19 mouse cellular contexts compared by ENCODE assay signal in genomic region chr19:41013591-41013990, GRCm38 (mm10). TPM values are rescaled to one million over a fixed set of nuclear protein-coding genes. Genes with fewer than 3 reads are reported as not detected.
DNase-seq lines count a peak whose midpoint lies in the region; ATAC-seq and TF ChIP-seq lines count a peak whose summit lies in the region.
"Had no signal": no experiment of that assay in that cellular context is flagged by ENCODE, and none has a peak within 500 bp of the region (broad histone marks: within the 10 kb centered on the region; RNA-seq: fewer than 3 reads in every experiment).

No protein-coding gene starts in this region.

- no peaks in the 10 kb centered on the region for H3K9me3 ChIP-seq in kidney, embryonic 15.5 days (replicated peaks)
- no peaks in the 10 kb centered on the region for H3K9me3 ChIP-seq in midbrain, postnatal 0 days (ENCODE audit: low read length)
- no peaks in the 10 kb centered on the region for H3K9me3 ChIP-seq in midbrain, embryonic 14.5 days (ENCODE audit: control insufficient read depth, low read length)
- H3K9me3 ChIP-seq in embryonic facial prominence, embryonic 15.5 days (replicated peaks): no peaks in the 10 kb centered on the region
- no peaks in the 10 kb centered on the region for H3K9me3 ChIP-seq in stomach, embryonic 16.5 days (replicated peaks; ENCODE audit: control insufficient read depth, low read length)
- H3K9me3 ChIP-seq: G1E; neural tube, embryonic 13.5 days had no signal

- no peaks in the 10 kb centered on the region for H3K36me3 ChIP-seq in kidney, embryonic 15.5 days
- H3K36me3 ChIP-seq in midbrain, postnatal 0 days (ENCODE audit: insufficient read depth, low read length): no peaks in the 10 kb centered on the region
- H3K36me3 ChIP-seq in midbrain, embryonic 14.5 days (ENCODE audit: control insufficient read depth, insufficient read depth, low read length): no peaks in the 10 kb centered on the region
- H3K36me3 ChIP-seq in embryonic facial prominence, embryonic 15.5 days: no peaks in the 10 kb centered on the region
- no peaks in the 10 kb centered on the region for H3K36me3 ChIP-seq in stomach, embryonic 16.5 days (ENCODE audit: control insufficient read depth, insufficient read depth, low read length)
- H3K36me3 ChIP-seq: G1E; neural tube, embryonic 13.5 days had no signal

- H3K27ac ChIP-seq in kidney, embryonic 15.5 days: 0 out of 2 replicates have a peak overlapping the region, but pooled peaks have one; percentile 18
- no peak overlapping the region for H3K27ac ChIP-seq in midbrain, postnatal 0 days (ENCODE audit: low read depth, low read length)
- no peak overlapping the region for H3K27ac ChIP-seq in midbrain, embryonic 14.5 days (replicated peaks; ENCODE audit: low read depth, low read length)
- H3K27ac ChIP-seq in embryonic facial prominence, embryonic 15.5 days (replicated peaks): no peak overlapping the region
- no peak overlapping the region for H3K27ac ChIP-seq in stomach, embryonic 16.5 days (ENCODE audit: low read length)
- H3K27ac ChIP-seq: macrophage; neural tube, embryonic 13.5 days had no signal

- H3K4me2 ChIP-seq in kidney, embryonic 15.5 days: no peak overlapping the region
- H3K4me2 ChIP-seq in midbrain, postnatal 0 days (ENCODE audit: low read depth, low read length, poor library complexity, severe bottlenecking): peak overlapping the region; percentile 26
- no peak overlapping the region for H3K4me2 ChIP-seq in midbrain, embryonic 14.5 days (ENCODE audit: low read length)
- no peak overlapping the region for H3K4me2 ChIP-seq in embryonic facial prominence, embryonic 15.5 days (replicated peaks)
- H3K4me2 ChIP-seq in stomach, embryonic 16.5 days (ENCODE audit: low read depth, low read length): peak overlapping the region; percentile 34
- H3K4me2 ChIP-seq: neural tube, embryonic 13.5 days had no signal

- H3K4me3 ChIP-seq in kidney, embryonic 15.5 days (replicated peaks): no peak overlapping the region
- peak overlapping the region; percentile 15; the same call in 1 of the 2 replicates for H3K4me3 ChIP-seq in midbrain, postnatal 0 days (ENCODE audit: low read depth, low read length)
- H3K4me3 ChIP-seq in midbrain, embryonic 14.5 days (replicated peaks; ENCODE audit: low read depth, low read length): no peak overlapping the region
- H3K4me3 ChIP-seq in embryonic facial prominence, embryonic 15.5 days (replicated peaks): no peak overlapping the region
- no peak overlapping the region for H3K4me3 ChIP-seq in stomach, embryonic 16.5 days (replicated peaks; ENCODE audit: low read length)
- H3K4me3 ChIP-seq: neural tube, embryonic 13.5 days had no signal

- peaks cover 8% of the 10 kb centered on the region for H3K4me1 ChIP-seq in kidney, embryonic 15.5 days
- no peaks in the 10 kb centered on the region for H3K4me1 ChIP-seq in midbrain, postnatal 0 days (ENCODE audit: insufficient read depth, low read length)
- no peaks in the 10 kb centered on the region for H3K4me1 ChIP-seq in midbrain, embryonic 14.5 days (ENCODE audit: control insufficient read depth, insufficient read depth, low read length)
- peaks cover 20% of the 10 kb centered on the region for H3K4me1 ChIP-seq in embryonic facial prominence, embryonic 15.5 days
- H3K4me1 ChIP-seq in stomach, embryonic 16.5 days (ENCODE audit: control insufficient read depth, insufficient read depth, low read length): peaks cover 14% of the 10 kb centered on the region

- H3K27me3 ChIP-seq in kidney, embryonic 15.5 days: peaks cover 9% of the 10 kb centered on the region
- no peaks in the 10 kb centered on the region for H3K27me3 ChIP-seq in midbrain, postnatal 0 days (ENCODE audit: insufficient read depth, low read length)
- peaks cover 5% of the 10 kb centered on the region for H3K27me3 ChIP-seq in midbrain, embryonic 14.5 days (ENCODE audit: control insufficient read depth, insufficient read depth, low read length)
- H3K27me3 ChIP-seq in embryonic facial prominence, embryonic 15.5 days: peaks cover 5% of the 10 kb centered on the region; the same call in 1 of the 2 replicates
- no peaks in the 10 kb centered on the region for H3K27me3 ChIP-seq in stomach, embryonic 16.5 days (ENCODE audit: control insufficient read depth, insufficient read depth, low read length)

- ATAC-seq in kidney, embryonic 15.5 days (replicated peaks; ENCODE audit: low FRiP score): 0 out of 2 replicates have a peak, but pooled peaks have one; percentile 22
- peak; percentile 42; the same call in 1 of the 2 replicates for ATAC-seq in midbrain, postnatal 0 days (ENCODE audit: low FRiP score)
- no peak for ATAC-seq in midbrain, embryonic 14.5 days (ENCODE audit: low FRiP score, low TSS enrichment)
- peak; percentile 18; the same call in 1 of the 2 replicates for ATAC-seq in embryonic facial prominence, embryonic 15.5 days (ENCODE audit: insufficient number of reproducible peaks, low FRiP score, low TSS enrichment, low read depth)
- peak; percentile 72; the same call in 1 of the 2 replicates for ATAC-seq in stomach, embryonic 16.5 days (ENCODE audit: insufficient read depth, low FRiP score)
- ATAC-seq: inflammation-experienced regulatory T-cells, adult 6 months had no signal

- no peak for DNase-seq in kidney, adult 18-20 months
- no peak for DNase-seq in midbrain, postnatal 0 days (ENCODE audit: low spot score)
- no peak for DNase-seq in midbrain, embryonic 14.5 days
- DNase-seq in adrenal gland, adult 8-10 months: no peak
- DNase-seq in spleen, postnatal 10 days (ENCODE audit: low spot score in 2 of 2): no peak
- DNase-seq: adrenal gland, postnatal 25 days; cerebellum, adult 9-11 months; embryo, embryonic 11 days; kidney, postnatal 36 days; right cerebral cortex, postnatal 4 days had no signal

- no peak for TF ChIP-seq CTCF in midbrain, postnatal 0 days (IDR thresholded peaks at IDR 0.05)

- no peak overlapping the region for H3K9ac ChIP-seq in kidney, embryonic 15.5 days
- H3K9ac ChIP-seq in midbrain, postnatal 0 days (replicated peaks; ENCODE audit: low read length, poor library complexity, severe bottlenecking): peak overlapping the region; percentile 36; the same call in 1 of the 2 replicates
- H3K9ac ChIP-seq in midbrain, embryonic 14.5 days (replicated peaks; ENCODE audit: low read length): no peak overlapping the region
- no peak overlapping the region for H3K9ac ChIP-seq in embryonic facial prominence, embryonic 15.5 days
- H3K9ac ChIP-seq in stomach, embryonic 16.5 days (ENCODE audit: low read length): no peak overlapping the region
- H3K9ac ChIP-seq: neural tube, embryonic 13.5 days had no signal

- WGBS in kidney, embryonic 15.5 days: 10% methylated on average over 5 of the region's 5 CpGs
- 2% methylated on average over 5 of the region's 5 CpGs for WGBS in midbrain, postnatal 0 days
- 9% methylated on average over 5 of the region's 5 CpGs for WGBS in midbrain, embryonic 14.5 days
- 4% methylated on average over 5 of the region's 5 CpGs for WGBS in embryonic facial prominence, embryonic 15.5 days
- 3% methylated on average over 5 of the region's 5 CpGs for WGBS in stomach, embryonic 16.5 days

RNA-seq across cellular contexts. Expression of gene Dntt, which starts 15.5 kb away (rescaled TPM):
- polyA plus RNA-seq in kidney, embryonic 15.5 days (2015; fragmentation: Nextera tagmentation; extraction: Ambion mirVana): 0.27 TPM in 1 of 2 replicates, not detected in the other
- not detected in 2 replicates for total RNA-seq in midbrain, postnatal 0 days (2014; rRNA removed)
- polyA plus RNA-seq in midbrain, postnatal 0 days (2015; fragmentation: Nextera tagmentation; extraction: Ambion mirVana): 0.27 and 0.32 TPM in 2 replicates
- 0.17 and 0.18 TPM in 2 replicates for polyA plus RNA-seq in midbrain, embryonic 14.5 days (2014; fragmentation: Nextera tagmentation; extraction: Ambion mirVana)
- polyA plus RNA-seq in embryonic facial prominence, embryonic 15.5 days (2015; fragmentation: Nextera tagmentation; extraction: Ambion mirVana): 0.07 TPM in 1 of 2 replicates, not detected in the other
- polyA plus RNA-seq in stomach, embryonic 16.5 days (2015; fragmentation: Nextera tagmentation; extraction: Ambion mirVana): not detected in 2 replicates
- total RNA-seq in adrenal gland, adult 8-10 months (2022): not detected
- total RNA-seq: adrenal gland, postnatal 25 days; G1E; monocyte, adult 5-6 weeks had no signal
- polyA plus RNA-seq: G1E; heart, embryonic 14.5 days had no signal

RNA-seq across cellular contexts. Expression of gene Blnk, which starts 19.3 kb away (rescaled TPM):
- 12.6 and 15.6 TPM in 2 replicates for polyA plus RNA-seq in kidney, embryonic 15.5 days (2015; fragmentation: Nextera tagmentation; extraction: Ambion mirVana)
- total RNA-seq in midbrain, postnatal 0 days (2014; rRNA removed): 0.42 and 1.2 TPM in 2 replicates
- 1.4 TPM in 2 replicates for polyA plus RNA-seq in midbrain, postnatal 0 days (2015; fragmentation: Nextera tagmentation; extraction: Ambion mirVana)
- 0.66 and 0.70 TPM in 2 replicates for polyA plus RNA-seq in midbrain, embryonic 14.5 days (2014; fragmentation: Nextera tagmentation; extraction: Ambion mirVana)
- polyA plus RNA-seq in embryonic facial prominence, embryonic 15.5 days (2015; fragmentation: Nextera tagmentation; extraction: Ambion mirVana): 4.6 and 5.2 TPM in 2 replicates
- polyA plus RNA-seq in stomach, embryonic 16.5 days (2015; fragmentation: Nextera tagmentation; extraction: Ambion mirVana): 5.0 and 5.8 TPM in 2 replicates
- total RNA-seq in adrenal gland, adult 8-10 months (2022): 1 to 10 TPM; 1.2 to 4.8 (median 3.1) TPM

Comparison
In these comparisons a context has a peak if more than half of its experiments do, and no peak if none do; other contexts are left out.
1. H3K4me2 ChIP-seq: peak in midbrain, postnatal 0 days (single experiment) and stomach, embryonic 16.5 days (single experiment); none in kidney, embryonic 15.5 days (single experiment), midbrain, embryonic 14.5 days (single experiment) and embryonic facial prominence, embryonic 15.5 days (single experiment).